Mouse (Mus musculus): ENCODE results near the gene Tubb1.

Tubb1 gene

DNA sequence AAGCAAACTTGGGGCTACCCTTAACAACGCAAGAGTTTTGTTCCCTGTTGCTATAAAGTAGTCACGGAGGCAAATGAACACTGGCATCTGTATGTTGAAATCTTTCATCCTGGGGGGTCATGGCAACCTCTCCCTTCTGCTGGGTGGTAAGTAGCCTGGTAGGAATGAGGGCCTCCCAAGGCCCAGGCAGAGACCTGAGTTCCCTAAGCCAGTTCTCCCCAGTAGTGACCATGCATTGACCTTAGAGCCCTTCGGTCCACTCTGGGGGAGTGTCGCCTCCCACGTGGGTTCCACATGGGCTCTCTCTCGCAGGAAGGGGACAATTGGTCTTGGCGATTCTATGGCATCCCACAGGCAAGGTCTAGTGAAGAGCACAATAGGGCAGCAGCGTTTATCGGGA lies 10.5 kb upstream of the Tubb1 start:
- in situ Hi-C loops (cut with MboI; ENCODE audit: low pct_unique_long_range_greater_than_20kb in 1 of 2, low sequenced_read_pairs in 2 of 2, unreplicated experiment in 1 of 2): no loop called here

DNA sequence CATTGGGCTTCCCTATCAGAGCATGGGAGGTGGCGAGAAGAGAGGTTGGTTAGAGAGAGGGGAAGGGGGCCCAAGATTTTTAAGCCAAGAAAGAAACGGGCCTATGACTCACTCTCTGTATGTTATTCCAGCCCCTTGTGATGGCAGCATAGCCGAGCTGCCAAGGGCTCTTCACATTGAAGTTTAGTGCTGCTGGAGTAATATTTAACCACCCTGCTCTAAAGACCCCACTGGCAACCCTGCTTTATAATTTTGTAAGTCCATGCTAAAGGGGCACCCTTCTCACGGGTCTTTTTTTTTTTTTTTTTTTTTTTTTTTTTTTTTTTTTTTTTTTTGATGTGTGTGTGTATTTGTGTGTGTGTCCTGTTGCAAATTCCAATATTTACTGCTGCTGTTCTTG lies 8.6 kb upstream of the Tubb1 start:
- in situ Hi-C loops (cut with MboI; ENCODE audit: low pct_unique_long_range_greater_than_20kb in 1 of 2, low sequenced_read_pairs in 2 of 2, unreplicated experiment in 1 of 2): no loop called here

DNA sequence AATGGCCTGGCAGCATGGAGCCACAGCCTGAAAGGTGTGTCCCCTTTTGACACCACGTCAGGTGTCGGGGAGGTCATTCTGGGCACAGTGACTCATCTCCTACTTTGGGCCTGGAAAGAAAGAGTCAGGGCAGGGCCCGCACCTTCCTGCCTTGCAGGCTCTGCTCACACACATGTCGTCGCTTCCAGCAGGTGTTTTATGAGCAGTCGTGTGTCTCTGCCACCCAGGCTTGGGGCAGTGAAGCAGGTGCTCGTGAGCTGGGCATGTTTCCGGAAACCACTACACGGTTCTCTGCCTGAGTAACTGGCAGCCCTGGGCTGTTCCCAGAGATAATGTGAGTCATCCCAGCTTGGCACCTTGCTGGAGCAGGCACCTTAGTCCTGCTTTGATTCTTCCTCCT lies 8.0 kb upstream of the Tubb1 start:
- in situ Hi-C loops (cut with MboI; ENCODE audit: low pct_unique_long_range_greater_than_20kb in 1 of 2, low sequenced_read_pairs in 2 of 2, unreplicated experiment in 1 of 2): no loop called here

GRCm38 (mm10) chr2:174443046-174443445 lies 7.4 kb upstream of the Tubb1 start:
- in situ Hi-C loops (cut with MboI; ENCODE audit: low pct_unique_long_range_greater_than_20kb in 1 of 2, low sequenced_read_pairs in 2 of 2, unreplicated experiment in 1 of 2): no loop called here

- in situ Hi-C loops (cut with MboI; ENCODE audit: low pct_unique_long_range_greater_than_20kb in 1 of 2, low sequenced_read_pairs in 2 of 2, unreplicated experiment in 1 of 2): no loop called here
Measured at GRCm38 (mm10) chr2:174444359-174444758, 6.1 kb upstream of the Tubb1 start.

DNA sequence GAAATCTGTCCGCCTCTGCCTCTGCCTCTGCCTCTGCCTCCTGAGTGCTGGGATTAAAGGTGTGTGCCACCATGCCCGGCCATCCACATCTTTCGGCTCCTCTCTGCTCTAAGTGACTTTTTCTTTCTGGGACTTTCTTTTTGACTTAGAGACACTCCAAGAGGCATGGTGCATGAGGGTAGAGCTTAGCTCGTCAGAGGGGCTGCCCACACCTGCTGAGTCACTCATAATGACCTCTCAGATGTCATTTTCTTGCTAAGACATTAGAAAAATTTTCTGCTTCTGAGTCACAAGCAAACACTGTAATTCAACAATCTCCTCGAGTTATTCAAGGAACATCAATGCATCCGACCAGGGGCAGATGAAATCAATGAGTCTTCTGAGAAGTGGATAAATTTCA lies 5.5 kb upstream of the Tubb1 start:
- in situ Hi-C loops (cut with MboI; ENCODE audit: low pct_unique_long_range_greater_than_20kb in 1 of 2, low sequenced_read_pairs in 2 of 2, unreplicated experiment in 1 of 2): no loop called here

- in situ Hi-C loops (cut with MboI; ENCODE audit: low pct_unique_long_range_greater_than_20kb in 1 of 2, low sequenced_read_pairs in 2 of 2, unreplicated experiment in 1 of 2): no loop called here
Measured at GRCm38 (mm10) chr2:174446492-174446891, 4.0 kb upstream of the Tubb1 start.

DNA sequence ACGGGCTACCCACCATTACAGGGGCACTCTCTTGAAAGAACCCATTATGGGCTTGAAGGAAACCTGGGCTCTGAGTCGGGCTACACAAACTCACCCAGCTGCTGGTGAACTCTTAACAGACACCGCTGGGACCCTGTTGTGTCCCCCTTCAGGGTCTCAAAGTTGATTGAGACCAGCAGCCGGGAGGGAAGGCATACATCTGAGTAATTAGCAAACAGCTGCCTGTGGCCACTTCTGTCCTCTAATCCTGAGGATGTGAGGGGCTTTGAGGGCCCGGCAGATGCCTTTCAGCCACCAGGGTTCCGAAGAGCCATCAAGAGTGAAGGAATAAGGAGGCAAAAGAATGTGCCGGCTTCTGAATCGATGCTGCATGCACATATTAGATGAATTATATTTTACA lies 3.6 kb upstream of the Tubb1 start:
- in situ Hi-C loops (cut with MboI; ENCODE audit: low pct_unique_long_range_greater_than_20kb in 1 of 2, low sequenced_read_pairs in 2 of 2, unreplicated experiment in 1 of 2): no loop called here

DNA sequence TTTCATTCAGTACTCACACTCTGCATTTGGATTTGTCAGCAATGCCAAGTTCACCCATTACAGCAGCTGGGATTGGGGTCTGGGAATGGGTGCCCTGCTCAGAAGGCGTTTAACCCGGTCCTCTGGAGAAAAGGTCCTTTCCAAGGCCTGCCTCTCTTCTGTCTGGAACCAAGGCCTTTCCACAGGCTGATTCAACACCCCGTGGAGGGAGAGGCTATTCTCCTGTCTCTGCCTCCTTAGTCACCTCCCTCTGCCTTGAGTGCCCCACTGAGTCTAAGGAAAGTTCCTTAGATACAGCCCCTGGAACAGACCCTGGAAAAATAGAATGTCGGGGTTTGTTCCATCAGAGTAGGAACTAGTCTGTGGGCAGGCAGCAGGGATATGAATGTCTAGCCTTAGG lies 2.1 kb upstream of the Tubb1 start:
- in situ Hi-C loops (cut with MboI; ENCODE audit: low pct_unique_long_range_greater_than_20kb in 1 of 2, low sequenced_read_pairs in 2 of 2, unreplicated experiment in 1 of 2): no loop called here

GRCm38 (mm10) chr2:174453681-174454080 lies 3.2 kb downstream of the Tubb1 start:
- in situ Hi-C loops (cut with MboI; ENCODE audit: low pct_unique_long_range_greater_than_20kb in 1 of 2, low sequenced_read_pairs in 2 of 2, unreplicated experiment in 1 of 2): no loop called here

GRCm38 (mm10) chr2:174459365-174459764 lies 8.9 kb downstream of the Tubb1 start:
- in situ Hi-C loops (cut with MboI; ENCODE audit: low pct_unique_long_range_greater_than_20kb in 1 of 2, low sequenced_read_pairs in 2 of 2, unreplicated experiment in 1 of 2): no loop called here

DNA sequence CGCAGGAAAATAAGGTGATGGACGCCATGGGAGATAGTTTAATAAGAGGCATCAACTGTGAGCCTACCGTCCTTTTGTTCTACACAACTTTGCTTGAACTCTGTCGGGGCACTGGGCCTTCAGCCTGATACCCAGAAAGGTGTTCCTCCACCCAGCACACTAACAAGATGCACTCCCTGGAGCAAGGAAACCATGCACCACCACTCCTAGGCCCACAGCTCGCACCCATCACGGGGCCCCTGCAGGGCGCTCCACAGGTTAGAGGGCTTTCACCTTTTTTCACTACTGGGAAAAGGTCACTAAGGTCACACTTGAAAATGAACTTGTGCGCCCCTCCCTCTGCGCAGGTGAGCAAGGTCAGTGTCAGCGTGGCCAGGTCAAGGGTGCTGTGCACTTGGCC lies 12.9 kb downstream of the Tubb1 start:
- in situ Hi-C loops (cut with MboI; ENCODE audit: low pct_unique_long_range_greater_than_20kb in 1 of 2, low sequenced_read_pairs in 2 of 2, unreplicated experiment in 1 of 2): no loop called here

- in situ Hi-C loops (cut with MboI; ENCODE audit: low pct_unique_long_range_greater_than_20kb in 1 of 2, low sequenced_read_pairs in 2 of 2, unreplicated experiment in 1 of 2): no loop called here
Measured at GRCm38 (mm10) chr2:174463789-174464523, 13.5 kb downstream of the Tubb1 start, which contains the start of gene Atp5e. Atp5e (minus strand) TSS chr2:174464105.

DNA sequence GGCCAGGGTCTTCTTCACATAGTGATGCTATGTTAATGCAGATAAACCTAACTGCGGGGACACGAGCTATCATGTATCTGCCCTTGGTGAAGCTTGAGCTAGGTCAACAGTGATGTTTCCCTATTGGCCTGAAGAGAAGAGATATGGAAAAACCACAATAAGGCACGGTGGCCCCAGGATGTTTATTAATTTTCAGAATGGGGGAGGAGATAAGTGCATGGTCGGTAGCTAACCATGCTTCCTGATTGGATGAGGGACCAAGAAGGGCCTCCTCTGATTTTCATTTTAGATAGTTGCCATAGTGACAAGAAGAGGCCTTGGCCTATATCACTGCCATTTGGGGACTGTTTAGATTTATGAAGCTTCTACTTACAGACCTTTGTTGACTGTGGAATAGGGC lies 19.8 kb downstream of the Tubb1 start:
- in situ Hi-C loops (cut with MboI; ENCODE audit: low pct_unique_long_range_greater_than_20kb in 1 of 2, low sequenced_read_pairs in 2 of 2, unreplicated experiment in 1 of 2): no loop called here

GRCm38 (mm10) chr2:174470786-174471405 lies 20.4 kb downstream of the Tubb1 start:
- in situ Hi-C loops (cut with MboI; ENCODE audit: low pct_unique_long_range_greater_than_20kb in 1 of 2, low sequenced_read_pairs in 2 of 2, unreplicated experiment in 1 of 2): no loop called here

- in situ Hi-C loops (cut with MboI; ENCODE audit: low pct_unique_long_range_greater_than_20kb in 1 of 2, low sequenced_read_pairs in 2 of 2, unreplicated experiment in 1 of 2): no loop called here
Measured at GRCm38 (mm10) chr2:174472407-174472806, 21.9 kb downstream of the Tubb1 start.

GRCm38 (mm10) chr2:174472818-174473549 lies 22.5 kb downstream of the Tubb1 start, which contains the start of gene Prelid3b:
Prelid3b (minus strand) TSS chr2:174473081.
- in situ Hi-C loops (cut with MboI; ENCODE audit: low pct_unique_long_range_greater_than_20kb in 1 of 2, low sequenced_read_pairs in 2 of 2, unreplicated experiment in 1 of 2): no loop called here

- in situ Hi-C loops (cut with MboI; ENCODE audit: low pct_unique_long_range_greater_than_20kb in 1 of 2, low sequenced_read_pairs in 2 of 2, unreplicated experiment in 1 of 2): no loop called here
Measured at GRCm38 (mm10) chr2:174473550-174473927, 23.0 kb downstream of the Tubb1 start.

- in situ Hi-C loops (cut with MboI; ENCODE audit: low pct_unique_long_range_greater_than_20kb in 1 of 2, low sequenced_read_pairs in 2 of 2, unreplicated experiment in 1 of 2): no loop called here
Measured at GRCm38 (mm10) chr2:174477543-174478319, 27.2 kb downstream of the Tubb1 start.
